Mouse (Mus musculus) layer of hippocampus, adult 11-12 months (tissue): ENCODE results near the gene Olfr15.
A peak's percentile ranks its signal among the peaks of the same experiment; 100 is the strongest.

Source experiments
- DNase-seq: peaks from one replicate; pipeline ENCODE4 v3.0.0; 2022; ENCODE audit warnings: low spot score

The Olfr15 gene

DNA sequence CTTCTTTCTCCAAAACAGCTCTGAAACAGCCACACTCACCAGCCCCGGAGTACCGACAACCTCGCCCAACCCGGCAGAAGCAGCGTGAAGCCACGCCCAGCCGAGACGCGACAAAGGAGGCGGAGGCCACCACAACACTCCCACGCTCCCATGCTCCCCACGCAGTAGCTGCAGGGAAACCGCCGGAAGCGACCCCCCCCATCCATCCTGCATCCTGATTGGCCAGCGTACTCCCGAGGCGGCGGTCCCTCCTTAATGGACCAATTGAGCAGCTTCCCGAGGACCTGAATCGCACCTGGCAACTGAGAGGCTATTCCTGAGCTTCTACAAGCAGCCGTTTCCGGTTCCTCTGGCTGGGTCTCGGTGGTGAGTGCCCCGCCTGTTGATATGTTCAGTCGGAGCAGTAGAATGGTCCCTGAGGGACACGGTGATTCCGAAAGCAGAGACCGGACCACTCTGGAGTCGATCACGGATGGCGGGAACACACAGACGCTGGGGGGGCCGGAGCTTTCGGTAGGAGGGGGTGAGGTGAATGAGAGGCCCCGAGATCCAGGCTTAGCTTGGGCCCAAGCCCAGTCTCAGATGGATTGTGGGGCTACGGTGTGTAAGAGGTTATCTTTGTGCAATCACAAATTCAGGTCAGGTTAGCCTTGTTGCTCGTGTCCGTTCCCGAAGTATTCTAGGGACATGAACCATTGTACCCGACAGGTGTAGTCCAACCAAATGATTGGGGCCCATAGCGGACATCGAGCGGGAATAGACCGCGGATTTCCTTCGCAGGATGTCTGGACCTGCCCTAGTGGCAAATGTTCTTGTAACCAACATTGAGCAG lies 41.8 kb downstream of the Olfr15 start, which contains the start of gene Naa60:
Naa60 (plus strand) TSS at position 160 of the 832 bp plus-strand sequence.
- DNase-seq: peak; percentile 89

DNA sequence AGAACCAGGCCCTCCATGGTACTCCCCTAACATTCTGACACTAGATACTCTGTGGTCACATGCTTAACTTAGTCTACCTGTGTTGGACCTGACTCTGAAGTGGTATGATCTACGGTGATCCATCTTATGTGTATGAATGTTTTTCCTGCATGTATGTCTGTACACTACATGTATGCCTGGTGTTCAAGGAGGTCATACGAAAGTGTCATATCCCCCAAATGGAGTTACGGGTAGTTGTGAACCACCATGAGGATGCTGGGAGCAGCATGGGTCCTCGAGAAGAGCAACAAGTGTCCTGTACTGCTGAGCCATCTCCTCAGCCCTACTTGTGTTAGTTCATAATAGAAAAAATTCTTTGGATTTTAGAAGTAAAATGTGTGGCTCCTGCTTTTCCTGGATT lies 45.7 kb downstream of the Olfr15 start:
- no peak for DNase-seq

DNA sequence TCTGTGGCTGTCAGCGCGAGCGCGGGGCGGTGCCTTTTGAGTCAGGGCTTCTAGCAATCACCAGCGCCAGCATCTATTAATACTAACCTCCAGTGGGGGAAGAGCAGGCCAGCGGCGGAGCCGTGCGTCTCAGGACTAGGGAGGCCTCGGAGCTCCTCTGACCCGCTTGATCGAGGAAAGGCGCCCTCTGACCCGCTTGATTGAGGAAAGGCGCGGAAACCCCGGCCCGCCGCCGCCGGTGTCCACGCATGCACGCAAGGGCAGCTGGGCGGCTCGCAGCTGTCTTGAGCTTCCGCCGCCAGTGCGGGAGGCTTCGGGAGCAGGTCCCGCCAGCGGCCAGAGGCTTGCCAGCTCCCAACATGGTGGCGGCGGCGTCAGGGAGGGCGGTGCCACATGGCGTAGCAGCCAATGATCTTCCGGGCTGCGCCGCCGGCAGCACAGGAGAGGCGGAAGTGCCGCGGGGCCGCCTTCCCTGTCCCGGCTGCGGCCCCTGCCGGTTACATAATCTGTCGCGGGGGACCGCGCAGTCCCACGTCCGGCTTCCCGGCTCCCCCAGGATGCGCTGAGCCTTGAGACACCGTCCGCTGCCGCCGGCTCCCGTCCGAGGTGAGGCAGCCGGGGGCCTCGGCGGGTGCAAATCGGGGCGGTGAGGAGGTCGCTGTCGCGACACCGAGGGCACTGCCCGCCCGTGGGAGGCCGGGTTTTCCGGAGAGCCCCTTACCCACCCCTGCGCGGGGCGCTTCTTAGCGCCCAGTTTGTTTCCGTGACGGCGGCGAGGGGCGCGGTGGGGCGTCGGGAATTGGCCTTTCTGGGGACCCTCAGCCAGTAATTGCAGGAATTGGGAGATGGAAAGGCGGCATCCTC lies 53.8 kb downstream of the Olfr15 start, which contains the start of the genes Zfp597 and Gm20695:
Zfp597 (minus strand) TSS at position 361 of the 864 bp plus-strand sequence.
Gm20695 (plus strand) TSS at position 448 of the 864 bp plus-strand sequence.
- DNase-seq: peak; percentile 94

DNA sequence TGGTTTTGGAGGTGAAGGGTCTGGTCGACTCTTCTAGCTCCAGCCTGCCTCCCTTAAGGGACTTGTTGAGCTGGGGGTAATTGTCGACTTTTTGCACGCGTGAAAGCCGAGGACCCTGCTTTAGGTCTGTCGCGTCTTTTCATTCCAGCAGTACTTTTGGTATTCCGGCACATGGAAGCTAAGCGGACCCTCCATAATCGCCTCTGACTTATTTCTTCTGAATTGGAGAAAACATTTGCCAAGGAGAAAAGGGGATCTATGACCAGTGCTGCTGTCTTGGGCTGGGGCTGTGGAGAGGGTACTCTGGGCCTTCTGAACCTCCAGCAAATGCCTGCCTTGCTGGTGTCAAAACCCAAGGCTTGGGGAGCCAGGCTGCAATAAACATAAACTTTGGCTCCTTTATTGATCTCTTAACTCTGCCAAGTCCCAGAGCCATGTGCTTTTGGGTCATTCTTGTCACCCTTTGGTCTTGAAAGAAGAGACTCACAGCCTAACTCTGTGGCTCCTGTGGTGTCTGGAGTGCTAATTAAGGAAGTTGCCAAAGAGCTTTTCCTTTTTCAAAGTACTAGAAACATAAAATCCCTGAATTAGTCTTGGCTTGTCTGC lies 54.5 kb downstream of the Olfr15 start:
- DNase-seq: no peak

DNA sequence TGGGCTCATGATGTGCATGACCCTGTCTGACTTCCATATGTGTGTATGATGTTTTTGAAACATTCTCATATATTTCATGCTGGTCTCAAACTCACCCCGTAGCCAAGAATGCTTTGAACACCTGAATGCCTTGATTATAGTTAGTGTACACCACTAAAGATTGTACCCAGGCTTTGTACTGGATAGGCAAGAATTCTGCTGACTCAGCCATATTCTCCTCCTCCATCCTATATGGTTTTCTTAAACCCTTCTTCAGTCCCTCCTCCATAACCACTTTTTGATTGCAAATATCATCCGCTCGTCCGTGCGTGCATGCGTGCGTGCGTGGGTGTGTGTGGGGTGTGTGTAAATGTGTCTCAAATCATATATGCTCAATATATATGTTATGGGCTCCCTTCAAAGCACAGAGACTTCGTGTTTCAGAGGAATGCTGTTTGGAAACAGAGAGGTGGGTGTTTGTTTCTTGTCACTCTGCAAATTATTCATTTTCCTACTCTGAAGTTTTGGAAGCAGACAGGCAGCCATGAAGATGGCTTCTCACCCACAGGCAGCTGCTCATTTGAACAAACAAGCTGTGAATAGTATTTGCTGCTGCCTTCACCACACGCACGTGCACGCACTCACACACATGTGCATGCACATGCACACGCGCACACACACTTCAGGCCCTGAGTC lies 61.1 kb downstream of the Olfr15 start:
- no peak for DNase-seq

DNA sequence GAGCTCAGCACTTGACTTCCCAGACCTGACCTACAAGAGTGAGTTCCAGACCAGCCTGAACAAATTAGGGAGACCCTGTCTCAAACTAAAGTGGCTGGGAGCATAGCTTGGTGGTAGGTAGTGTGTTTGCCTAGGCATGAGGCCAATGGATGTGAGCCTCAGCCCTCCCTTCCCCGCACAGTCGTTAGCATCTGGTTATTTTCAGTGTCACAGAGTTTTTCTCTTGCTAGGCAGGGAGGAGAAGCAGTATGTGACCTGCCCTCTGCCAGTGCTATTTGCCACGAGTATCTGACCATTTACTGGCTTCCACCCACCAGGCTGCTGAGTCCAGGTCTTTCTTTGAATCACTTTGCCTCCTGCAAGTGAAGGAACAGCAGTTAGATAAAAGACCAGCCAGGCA lies 63.1 kb downstream of the Olfr15 start:
- no peak for DNase-seq
